In genomic region chr12:102877301-102878030, GRCm38 (mm10) we compare ENCODE assay signal across 8 mouse cellular contexts. TPM values are rescaled to one million over a fixed set of nuclear protein-coding genes. Genes with fewer than 3 reads are reported as not detected.
DNase-seq lines count a peak whose midpoint lies in the region; ATAC-seq lines count a peak whose summit lies in the region.

No protein-coding gene starts in this region.

- peak overlapping the region; percentile 99 for H3K9ac ChIP-seq in intestine, embryonic 15.5 days
- peak overlapping the region; percentile 94 for H3K9ac ChIP-seq in limb, embryonic 13.5 days
- peak overlapping the region; percentile 95 for H3K9ac ChIP-seq in midbrain, embryonic 13.5 days (replicated peaks)

- no peaks in the 10 kb centered on the region for H3K36me3 ChIP-seq in intestine, embryonic 15.5 days
- H3K36me3 ChIP-seq in limb, embryonic 13.5 days = no peaks in the 10 kb centered on the region
- H3K36me3 ChIP-seq in midbrain, embryonic 13.5 days = no peaks in the 10 kb centered on the region

- peak; percentile 13 to 50 for DNase-seq in urinary bladder, adult 18-20 months (ENCODE audit: low spot score in 2 of 2)
- no peak for DNase-seq in urinary bladder, postnatal 10 days (ENCODE audit: low spot score)
- DNase-seq in embryo, embryonic 10 days (ENCODE audit: low spot score) = peak; percentile 66
- peak; percentile 6 to 29 for DNase-seq in gastrocnemius, postnatal 36 days
- DNase-seq in spleen, adult 12 weeks (ENCODE audit: low spot score) = peak; percentile 42

- intact Hi-C loops in gastrocnemius, postnatal 36 days (cut with DNase I) = loop anchor here (2.0 kb wide), 1 partner anchor 119 kb away; the partner anchor contains the start of gene Gm20604

- ATAC-seq in intestine, embryonic 15.5 days = peak; percentile 85
- peak; percentile 77 for ATAC-seq in limb, embryonic 13.5 days (ENCODE audit: low FRiP score, low read depth)
- ATAC-seq in midbrain, embryonic 13.5 days = peak; percentile 62

- H3K4me1 ChIP-seq in intestine, embryonic 15.5 days (replicated peaks) = peaks cover 7% of the 10 kb centered on the region
- H3K4me1 ChIP-seq in limb, embryonic 13.5 days = peaks cover 22% of the 10 kb centered on the region
- H3K4me1 ChIP-seq in midbrain, embryonic 13.5 days (replicated peaks) = peaks cover 26% of the 10 kb centered on the region

- no peaks in the 10 kb centered on the region for H3K9me3 ChIP-seq in intestine, embryonic 15.5 days
- H3K9me3 ChIP-seq in limb, embryonic 13.5 days = no peaks in the 10 kb centered on the region
- no peaks in the 10 kb centered on the region for H3K9me3 ChIP-seq in midbrain, embryonic 13.5 days

- under 1% methylated on average over 70 of the region's 70 CpGs for WGBS in intestine, embryonic 15.5 days
- under 1% methylated on average over 54 of the region's 70 CpGs for WGBS in limb, embryonic 13.5 days
- under 1% methylated on average over 55 of the region's 70 CpGs for WGBS in midbrain, embryonic 13.5 days

- H3K4me2 ChIP-seq in intestine, embryonic 15.5 days (replicated peaks) = peak overlapping the region; percentile 76
- H3K4me2 ChIP-seq in limb, embryonic 13.5 days (replicated peaks) = peak overlapping the region; percentile 82
- H3K4me2 ChIP-seq in midbrain, embryonic 13.5 days (replicated peaks) = peak overlapping the region; percentile 84

- H3K27ac ChIP-seq in intestine, embryonic 15.5 days = peak overlapping the region; percentile 95
- peak overlapping the region; percentile 97 for H3K27ac ChIP-seq in limb, embryonic 13.5 days
- peak overlapping the region; percentile 97 for H3K27ac ChIP-seq in midbrain, embryonic 13.5 days

- no peaks in the 10 kb centered on the region for H3K27me3 ChIP-seq in intestine, embryonic 15.5 days (replicated peaks)
- H3K27me3 ChIP-seq in limb, embryonic 13.5 days = no peaks in the 10 kb centered on the region
- no peaks in the 10 kb centered on the region for H3K27me3 ChIP-seq in midbrain, embryonic 13.5 days

- H3K4me3 ChIP-seq in intestine, embryonic 15.5 days (replicated peaks) = peak overlapping the region; percentile 96
- peak overlapping the region; percentile 93 for H3K4me3 ChIP-seq in limb, embryonic 13.5 days
- peak overlapping the region; percentile 93 for H3K4me3 ChIP-seq in midbrain, embryonic 13.5 days (replicated peaks)

RNA-seq across cellular contexts. Expression of gene Btbd7, which starts 0.8 kb away (rescaled TPM):
- total RNA-seq in gastrocnemius, postnatal 36 days (2021) = 10 to 100 TPM; 14.4 to 15.6 TPM
- polyA plus RNA-seq in intestine, embryonic 15.5 days (2015; fragmentation: Nextera tagmentation; extraction: Ambion mirVana) = 15.0 and 15.9 TPM in 2 replicates
- polyA plus RNA-seq in limb, embryonic 13.5 days (2015; fragmentation: Nextera tagmentation; extraction: Ambion mirVana) = 20.9 and 21.9 TPM in 2 replicates
- polyA plus RNA-seq in midbrain, embryonic 13.5 days (2015; fragmentation: Nextera tagmentation; extraction: Ambion mirVana) = 19.2 and 20.3 TPM in 2 replicates

RNA-seq across cellular contexts. Expression of gene Cox8c, which starts 21.6 kb away (rescaled TPM):
- not detected for total RNA-seq in gastrocnemius, postnatal 36 days (2021)
- not detected in 2 replicates for polyA plus RNA-seq in intestine, embryonic 15.5 days (2015; fragmentation: Nextera tagmentation; extraction: Ambion mirVana)
- polyA plus RNA-seq in limb, embryonic 13.5 days (2015; fragmentation: Nextera tagmentation; extraction: Ambion mirVana) = not detected in 2 replicates
- polyA plus RNA-seq in midbrain, embryonic 13.5 days (2015; fragmentation: Nextera tagmentation; extraction: Ambion mirVana) = not detected in 2 replicates
